Mouse (Mus musculus) midbrain, embryonic 16.5 days (tissue): ENCODE data around the gene Msrb3. TPM values are rescaled to one million over a fixed set of nuclear protein-coding genes. Genes with fewer than 3 reads are reported as not detected.
"Not testable (repeated sequence)": the region's sequence is repeated elsewhere in the genome, so short reads cannot be mapped to it uniquely, and the experiment has no call there.

Experiments used
- ATAC-seq: fragments of 200-750 bp; cut with Nextera tagmentation; 2 replicates; pipeline ENCODE4 v1.8.0; 2017; ENCODE audit warnings: moderate TSS enrichment
- H3K27ac ChIP-seq: fragments of 300-500 bp; sonication (generic); 2 replicates; pipeline ENCODE4 v1.5.1; 2014; ENCODE audit warnings: mild to moderate bottlenecking, low read length, mixed read lengths
- H3K27me3 ChIP-seq: fragments of 300-500 bp; sonication (generic); 2 replicates; pipeline ENCODE4 v1.6.1; 2014; ENCODE audit warnings: low read depth, low read length, mixed read lengths; ENCODE audit not compliant: control insufficient read depth, insufficient read depth
- H3K36me3 ChIP-seq: fragments of 300-500 bp; sonication (generic); 2 replicates; pipeline ENCODE4 v1.6.1; 2014; ENCODE audit warnings: mild to moderate bottlenecking, low read length, moderate library complexity, mixed read lengths; ENCODE audit not compliant: control insufficient read depth, insufficient read depth
- H3K4me1 ChIP-seq: fragments of 300-500 bp; sonication (generic); 2 replicates; pipeline ENCODE4 v1.6.1; 2014; ENCODE audit warnings: mild to moderate bottlenecking, low read length, mixed read lengths; ENCODE audit not compliant: control insufficient read depth, insufficient read depth
- H3K4me2 ChIP-seq: fragments of 300-500 bp; sonication (generic); 2 replicates; pipeline ENCODE4 v1.6.1; 2014; ENCODE audit warnings: mild to moderate bottlenecking, low read length, mixed read lengths
- H3K4me3 ChIP-seq: fragments of 300-500 bp; sonication (generic); 2 replicates; pipeline ENCODE4 v1.5.1; 2014; ENCODE audit warnings: low read depth, mild to moderate bottlenecking, low read length, moderate library complexity, mixed read lengths
- H3K9ac ChIP-seq: fragments of 300-500 bp; sonication (generic); 2 replicates; pipeline ENCODE4 v1.6.1; 2014; ENCODE audit warnings: low read depth, low read length, mixed read lengths
- H3K9me3 ChIP-seq: fragments of 300-500 bp; sonication (generic); replicated peaks from 2 replicates; pipeline ENCODE4 v1.6.1; 2014; ENCODE audit warnings: mild to moderate bottlenecking, low read length, mixed read lengths; ENCODE audit not compliant: control insufficient read depth, poor library complexity, severe bottlenecking
- WGBS: fragments of 180-500 bp; shearing (Covaris S2); extraction: QIAGEN DNeasy Blood & Tissue Kit; methylation state at CpG from one replicate; pipeline ENCODE4 v1.1.7; 2014; 5-methylcytosine and 5-hydroxymethylcytosine counted together
- polyA plus RNA-seq: library from polyadenylated mRNA; unstranded; fragments of >200 nt; fragmentation: Nextera tagmentation; extraction: Ambion mirVana; gene quantifications from 2 replicates; pipeline ENCODE4 v1.2.1, GENCODE M21; 2015

Gene Msrb3
- polyA plus RNA-seq, 1 experiment from 2014 or later = 1.0 TPM

- 56% methylated on average over 13 of the region's 13 CpGs for WGBS
- 0 out of 2 replicates have a peak, but pooled peaks have one; percentile 39 for ATAC-seq
These were observed 135.0 kb downstream of the Msrb3 start for GRCm38 (mm10) chr10:120763656-120764466.

GRCm38 (mm10) chr10:120762958-120763357, 135.9 kb downstream of the Msrb3 start:
- no peaks in the 10 kb centered on the region for H3K27me3 ChIP-seq
- WGBS = 63% methylated on average over 12 of the region's 12 CpGs
- H3K4me3 ChIP-seq = no peak overlapping the region
- H3K27ac ChIP-seq = no peak overlapping the region
- H3K4me2 ChIP-seq = no peak overlapping the region
- no peaks in the 10 kb centered on the region for H3K36me3 ChIP-seq
- no peak for ATAC-seq
- 0 out of 2 replicates have a peak, but pooled peaks cover 3% of the 10 kb centered on the region for H3K9me3 ChIP-seq
- peaks cover 5% of the 10 kb centered on the region for H3K4me1 ChIP-seq
- no peak overlapping the region for H3K9ac ChIP-seq

More at GRCm38 (mm10) chr10:120763656-120764466, 135.0 kb downstream of the Msrb3 start:
- no peak overlapping the region for H3K9ac ChIP-seq
- H3K27ac ChIP-seq = no peak overlapping the region
- H3K27me3 ChIP-seq = no peaks in the 10 kb centered on the region
- no peak overlapping the region for H3K4me2 ChIP-seq
- no peaks in the 10 kb centered on the region for H3K36me3 ChIP-seq
- H3K4me1 ChIP-seq = peaks cover 5% of the 10 kb centered on the region
- H3K4me3 ChIP-seq = no peak overlapping the region
- H3K9me3 ChIP-seq = no peaks in the 10 kb centered on the region

GRCm38 (mm10) chr10:120760679-120761078, 138.2 kb downstream of the Msrb3 start:
- Histone ChIP-seq H3K27ac (no peak overlapping the region), H3K4me1 (peaks cover 5% of the 10 kb centered on the region)

GRCm38 (mm10) chr10:120759883-120760282, 139.0 kb downstream of the Msrb3 start:
- H3K27ac ChIP-seq = no peak overlapping the region
- H3K4me3 ChIP-seq = no peak overlapping the region
- 0 out of 2 replicates have a peak, but pooled peaks cover 6% of the 10 kb centered on the region for H3K9me3 ChIP-seq
- no peak overlapping the region for H3K9ac ChIP-seq
- peaks cover 5% of the 10 kb centered on the region for H3K4me1 ChIP-seq
- 91% methylated on average over 6 of the region's 6 CpGs for WGBS
- no peak overlapping the region for H3K4me2 ChIP-seq
- no peaks in the 10 kb centered on the region for H3K36me3 ChIP-seq
- no peaks in the 10 kb centered on the region for H3K27me3 ChIP-seq
- no peak for ATAC-seq

More at GRCm38 (mm10) chr10:120760679-120761078, 138.2 kb downstream of the Msrb3 start:
- no peak overlapping the region for H3K4me3 ChIP-seq
- 0 out of 2 replicates have a peak, but pooled peaks cover 3% of the 10 kb centered on the region for H3K9me3 ChIP-seq
- no peak overlapping the region for H3K4me2 ChIP-seq
- H3K9ac ChIP-seq = no peak overlapping the region
- no peaks in the 10 kb centered on the region for H3K27me3 ChIP-seq
- WGBS = 94% methylated on average over 12 of the region's 12 CpGs
- H3K36me3 ChIP-seq = no peaks in the 10 kb centered on the region
- ATAC-seq = no peak

GRCm38 (mm10) chr10:120752454-120752853, 146.4 kb downstream of the Msrb3 start:
- no peak overlapping the region for H3K9ac ChIP-seq
- 0 out of 2 replicates have a peak, but pooled peaks cover 2% of the 10 kb centered on the region for H3K9me3 ChIP-seq
- H3K36me3 ChIP-seq = no peaks in the 10 kb centered on the region
- WGBS = 93% methylated on average over 5 of the region's 5 CpGs
- no peaks in the 10 kb centered on the region for H3K27me3 ChIP-seq
- no peak overlapping the region for H3K4me3 ChIP-seq
- H3K27ac ChIP-seq = no peak overlapping the region
- ATAC-seq = no peak
- H3K4me1 ChIP-seq = no peaks in the 10 kb centered on the region
- H3K4me2 ChIP-seq = no peak overlapping the region

GRCm38 (mm10) chr10:120751821-120752261, 147.1 kb downstream of the Msrb3 start:
- H3K4me3 ChIP-seq = no peak overlapping the region
- ATAC-seq = no peak
- no peaks in the 10 kb centered on the region for H3K27me3 ChIP-seq
- H3K27ac ChIP-seq = no peak overlapping the region
- H3K36me3 ChIP-seq = no peaks in the 10 kb centered on the region
- 76% methylated on average over 11 of the region's 11 CpGs for WGBS
- H3K4me2 ChIP-seq = no peak overlapping the region
- 0 out of 2 replicates have a peak, but pooled peaks cover 2% of the 10 kb centered on the region for H3K9me3 ChIP-seq
- H3K4me1 ChIP-seq = no peaks in the 10 kb centered on the region
- H3K9ac ChIP-seq = no peak overlapping the region

GRCm38 (mm10) chr10:120751295-120751722, 147.6 kb downstream of the Msrb3 start:
- Histone ChIP-seq H3K9me3 (0 out of 2 replicates have a peak, but pooled peaks cover 2% of the 10 kb centered on the region), H3K9ac (no peak overlapping the region), H3K4me3 (no peak overlapping the region), H3K27me3 (no peaks in the 10 kb centered on the region), H3K27ac (no peak overlapping the region), H3K4me1 (no peaks in the 10 kb centered on the region), H3K4me2 (no peak overlapping the region), H3K36me3 (no peaks in the 10 kb centered on the region)
- 71% methylated on average over 11 of the region's 11 CpGs for WGBS
- ATAC-seq = no peak

- H3K4me1 ChIP-seq, ATAC-seq, H3K27ac ChIP-seq, H3K9ac ChIP-seq, H3K4me3 ChIP-seq, H3K27me3 ChIP-seq, H3K4me2 ChIP-seq, H3K36me3 ChIP-seq, H3K9me3 ChIP-seq: not testable (repeated sequence)
- WGBS = 93% methylated on average over 5 of the region's 5 CpGs
These were observed 149.3 kb downstream of the Msrb3 start for GRCm38 (mm10) chr10:120749556-120749955.

GRCm38 (mm10) chr10:120748156-120748555, 150.7 kb downstream of the Msrb3 start:
- H3K27ac ChIP-seq = no peak overlapping the region
- no peaks in the 10 kb centered on the region for H3K36me3 ChIP-seq
- peaks cover 8% of the 10 kb centered on the region for H3K4me1 ChIP-seq
- no peaks in the 10 kb centered on the region; the same call in 1 of the 2 replicates for H3K27me3 ChIP-seq
- H3K4me3 ChIP-seq = no peak overlapping the region
- no peak overlapping the region for H3K9ac ChIP-seq
- H3K9me3 ChIP-seq = no peaks in the 10 kb centered on the region
- ATAC-seq = no peak
- WGBS = 89% methylated on average over 6 of the region's 6 CpGs
- no peak overlapping the region for H3K4me2 ChIP-seq
